Mouse (Mus musculus) midbrain, embryonic 13.5 days (tissue): ENCODE results near the gene Zbtb22. TPM values are rescaled to one million over a fixed set of nuclear protein-coding genes. Genes with fewer than 3 reads are reported as not detected.
"Not testable (repeated sequence)": the region's sequence is repeated elsewhere in the genome, so short reads cannot be mapped to it uniquely, and the experiment has no call there.

ENCODE experiments used
- ATAC-seq: fragments of 200-750 bp; cut with Nextera tagmentation; 2 replicates; pipeline ENCODE4 v1.8.0; 2017; ENCODE audit warnings: mild to moderate bottlenecking, moderate TSS enrichment, moderate library complexity
- H3K27ac ChIP-seq: fragments of 300-500 bp; sonication (generic); 2 replicates; pipeline ENCODE4 v1.5.1; 2015; ENCODE audit warnings: inconsistent platforms, mild to moderate bottlenecking, moderate library complexity
- H3K27me3 ChIP-seq: fragments of 300-500 bp; sonication (generic); 2 replicates; pipeline ENCODE4 v1.6.1; 2015; ENCODE audit warnings: mild to moderate bottlenecking, inconsistent platforms
- H3K36me3 ChIP-seq: fragments of 300-500 bp; sonication (generic); 2 replicates; pipeline ENCODE4 v1.6.1; 2015; ENCODE audit warnings: mild to moderate bottlenecking, inconsistent platforms
- H3K4me1 ChIP-seq: fragments of 300-500 bp; sonication (generic); replicated peaks from 2 replicates; pipeline ENCODE4 v1.6.1; 2015; ENCODE audit warnings: inconsistent platforms
- H3K4me2 ChIP-seq: fragments of 300-500 bp; sonication (generic); replicated peaks from 2 replicates; pipeline ENCODE4 v1.6.1; 2015; ENCODE audit warnings: moderate library complexity, mild to moderate bottlenecking, inconsistent platforms
- H3K4me3 ChIP-seq: fragments of 300-500 bp; sonication (generic); replicated peaks from 2 replicates; pipeline ENCODE4 v1.5.1; 2015; ENCODE audit warnings: mild to moderate bottlenecking, inconsistent platforms
- H3K9ac ChIP-seq: fragments of 300-500 bp; sonication (generic); replicated peaks from 2 replicates; pipeline ENCODE4 v1.6.1; 2015; ENCODE audit warnings: mild to moderate bottlenecking, inconsistent platforms
- H3K9me3 ChIP-seq: fragments of 300-500 bp; sonication (generic); 2 replicates; pipeline ENCODE4 v1.6.1; 2016; ENCODE audit warnings: mild to moderate bottlenecking, inconsistent platforms
- WGBS: fragments of 180-500 bp; shearing (Covaris S2); methylation state at CpG from one replicate; pipeline ENCODE4 v1.1.7; 2015; 5-methylcytosine and 5-hydroxymethylcytosine counted together
- polyA plus RNA-seq: library from polyadenylated mRNA; unstranded; fragments of >200 nt; fragmentation: Nextera tagmentation; extraction: Ambion mirVana; gene quantifications from 2 replicates; pipeline ENCODE4 v1.2.1, GENCODE M21; 2015

Zbtb22 gene
- polyA plus RNA-seq, 1 experiment from 2014 or later, result 20.3 TPM

- peaks cover 26% of the 10 kb centered on the region for H3K4me1 ChIP-seq
- H3K4me3 ChIP-seq, result peak within 1 kb of the TSS; percentile 88
- ATAC-seq, result peak; percentile 91
- no peaks in the 10 kb centered on the region for H3K27me3 ChIP-seq
- peaks cover 61% of the 10 kb centered on the region for H3K36me3 ChIP-seq
- no peaks in the 10 kb centered on the region for H3K9me3 ChIP-seq
- under 1% methylated on average over 36 of the region's 36 CpGs for WGBS
- peak within 1 kb of the TSS; percentile 99 for H3K4me2 ChIP-seq
- no peak within 1 kb of the TSS; the same call in 1 of the 2 replicates for H3K27ac ChIP-seq
- peak within 1 kb of the TSS; percentile 85 for H3K9ac ChIP-seq
These were observed 24.6 kb downstream of the Zbtb22 start, which contains the start of the genes Pfdn6 and Wdr46 for GRCm38 (mm10) chr17:33940206-33940805. TSS of gene Pfdn6 (minus strand) at chr17:33940343. TSS of gene Wdr46 (plus strand) at chr17:33940660.

- Histone ChIP-seq H3K27me3 (no peaks in the 10 kb centered on the region), H3K4me1 (peaks cover 26% of the 10 kb centered on the region), H3K4me3 (peak overlapping the region; percentile 88), H3K9ac (peak overlapping the region; percentile 85), H3K4me2 (peak overlapping the region; percentile 99), H3K9me3 (no peaks in the 10 kb centered on the region), H3K27ac (no peak overlapping the region; the same call in 1 of the 2 replicates), H3K36me3 (peaks cover 60% of the 10 kb centered on the region)
- peak; percentile 35 for ATAC-seq
- 3% methylated on average over 26 of the region's 26 CpGs for WGBS
These were observed 25.3 kb downstream of the Zbtb22 start for GRCm38 (mm10) chr17:33940981-33941380.

- 59% methylated on average over 19 of the region's 19 CpGs for WGBS
- Histone ChIP-seq H3K27ac (no peak overlapping the region), H3K4me1 (peaks cover 26% of the 10 kb centered on the region), H3K4me3 (peak overlapping the region; percentile 88), H3K36me3 (peaks cover 61% of the 10 kb centered on the region), H3K27me3 (no peaks in the 10 kb centered on the region), H3K9me3 (no peaks in the 10 kb centered on the region), H3K9ac (peak overlapping the region; percentile 85), H3K4me2 (peak overlapping the region; percentile 99)
- ATAC-seq, result no peak
These were observed 25.7 kb downstream of the Zbtb22 start for GRCm38 (mm10) chr17:33941381-33941780.

- no peak overlapping the region for H3K9ac ChIP-seq
- H3K9me3 ChIP-seq, result no peaks in the 10 kb centered on the region
- H3K4me1 ChIP-seq, result peaks cover 26% of the 10 kb centered on the region
- H3K4me2 ChIP-seq, result no peak overlapping the region
- no peaks in the 10 kb centered on the region for H3K27me3 ChIP-seq
- H3K27ac ChIP-seq, result no peak overlapping the region
- no peak for ATAC-seq
- peaks cover 62% of the 10 kb centered on the region for H3K36me3 ChIP-seq
- 92% methylated on average over 15 of the region's 15 CpGs for WGBS
- no peak overlapping the region for H3K4me3 ChIP-seq
These were observed 27.8 kb downstream of the Zbtb22 start for GRCm38 (mm10) chr17:33943454-33943853.

GRCm38 (mm10) chr17:33947430-33948089 lies 31.9 kb downstream of the Zbtb22 start:
- no peak overlapping the region for H3K4me3 ChIP-seq
- ATAC-seq, result no peak
- no peak overlapping the region for H3K27ac ChIP-seq
- peaks cover 82% of the 10 kb centered on the region for H3K36me3 ChIP-seq
- H3K4me2 ChIP-seq, result no peak overlapping the region
- no peaks in the 10 kb centered on the region for H3K27me3 ChIP-seq
- no peaks in the 10 kb centered on the region for H3K9me3 ChIP-seq
- 93% methylated on average over 10 of the region's 10 CpGs for WGBS
- no peak overlapping the region for H3K9ac ChIP-seq
- peaks cover 39% of the 10 kb centered on the region for H3K4me1 ChIP-seq

- Histone ChIP-seq H3K4me1 (peaks cover 47% of the 10 kb centered on the region), H3K27me3 (no peaks in the 10 kb centered on the region), H3K4me3 (no peak overlapping the region), H3K27ac (no peak overlapping the region), H3K9me3 (no peaks in the 10 kb centered on the region), H3K9ac (no peak overlapping the region), H3K36me3 (peaks cover 82% of the 10 kb centered on the region), H3K4me2 (no peak overlapping the region)
- ATAC-seq, result no peak
- 89% methylated on average over 22 of the region's 22 CpGs for WGBS
These were observed 32.6 kb downstream of the Zbtb22 start for GRCm38 (mm10) chr17:33948090-33948904.

GRCm38 (mm10) chr17:33948905-33949537 lies 33.3 kb downstream of the Zbtb22 start:
- H3K27me3 ChIP-seq, result no peaks in the 10 kb centered on the region
- 0 out of 2 replicates have a peak overlapping the region, but pooled peaks have one; percentile 25 for H3K9ac ChIP-seq
- H3K4me2 ChIP-seq, result no peak overlapping the region
- peaks cover 82% of the 10 kb centered on the region for H3K36me3 ChIP-seq
- ATAC-seq, result no peak
- H3K9me3 ChIP-seq, result no peaks in the 10 kb centered on the region
- no peak overlapping the region for H3K4me3 ChIP-seq
- WGBS, result 93% methylated on average over 19 of the region's 19 CpGs
- no peak overlapping the region for H3K27ac ChIP-seq
- H3K4me1 ChIP-seq, result peaks cover 54% of the 10 kb centered on the region

- WGBS, result 77% methylated on average over 10 of the region's 10 CpGs
- peaks cover 62% of the 10 kb centered on the region for H3K4me1 ChIP-seq
- peak overlapping the region; percentile 91 for H3K27ac ChIP-seq
- H3K9me3 ChIP-seq, result no peaks in the 10 kb centered on the region
- peak overlapping the region; percentile 80 for H3K9ac ChIP-seq
- H3K4me2 ChIP-seq, result peak overlapping the region; percentile 93
- H3K36me3 ChIP-seq, result peaks cover 73% of the 10 kb centered on the region
- H3K4me3 ChIP-seq, result peak overlapping the region; percentile 54
- H3K27me3 ChIP-seq, result no peaks in the 10 kb centered on the region
- ATAC-seq, result no peak; the same call in 1 of the 2 replicates
These were observed 34.5 kb downstream of the Zbtb22 start for GRCm38 (mm10) chr17:33950131-33950625.

GRCm38 (mm10) chr17:33951021-33951946 lies 35.6 kb downstream of the Zbtb22 start, which contains the start of gene B3galt4:
TSS of gene B3galt4 (minus strand) at chr17:33951488.
- peak within 1 kb of the TSS; percentile 93 for H3K4me2 ChIP-seq
- no peaks in the 10 kb centered on the region for H3K27me3 ChIP-seq
- under 1% methylated on average over 45 of the region's 45 CpGs for WGBS
- peak; percentile 76 for ATAC-seq
- H3K36me3 ChIP-seq, result peaks cover 63% of the 10 kb centered on the region
- H3K4me3 ChIP-seq, result peak within 1 kb of the TSS; percentile 54
- H3K9me3 ChIP-seq, result no peaks in the 10 kb centered on the region
- peak within 1 kb of the TSS; percentile 91 for H3K27ac ChIP-seq
- peaks cover 63% of the 10 kb centered on the region for H3K4me1 ChIP-seq
- H3K9ac ChIP-seq, result peak within 1 kb of the TSS; percentile 80

GRCm38 (mm10) chr17:33952015-33952414 lies 36.3 kb downstream of the Zbtb22 start:
- H3K9ac ChIP-seq, H3K9me3 ChIP-seq, H3K27me3 ChIP-seq, H3K27ac ChIP-seq, ATAC-seq: not testable (repeated sequence)
- Histone ChIP-seq H3K4me3 (peak overlapping the region; percentile 54), H3K4me1 (peaks cover 70% of the 10 kb centered on the region), H3K36me3 (peaks cover 57% of the 10 kb centered on the region), H3K4me2 (peak overlapping the region; percentile 93)
- WGBS, result 69% methylated on average over 13 of the region's 13 CpGs
